Mouse (Mus musculus): ENCODE results near the gene Evi2a. TPM values are rescaled to one million over a fixed set of nuclear protein-coding genes. Genes with fewer than 3 reads are reported as not detected.
A peak's percentile ranks its signal among the peaks of the same experiment; 100 is the strongest.

Gene Evi2a
- total and polyA plus RNA-seq, 2 experiments from 2014 or later, result 2.7 to 4.0 TPM

DNA sequence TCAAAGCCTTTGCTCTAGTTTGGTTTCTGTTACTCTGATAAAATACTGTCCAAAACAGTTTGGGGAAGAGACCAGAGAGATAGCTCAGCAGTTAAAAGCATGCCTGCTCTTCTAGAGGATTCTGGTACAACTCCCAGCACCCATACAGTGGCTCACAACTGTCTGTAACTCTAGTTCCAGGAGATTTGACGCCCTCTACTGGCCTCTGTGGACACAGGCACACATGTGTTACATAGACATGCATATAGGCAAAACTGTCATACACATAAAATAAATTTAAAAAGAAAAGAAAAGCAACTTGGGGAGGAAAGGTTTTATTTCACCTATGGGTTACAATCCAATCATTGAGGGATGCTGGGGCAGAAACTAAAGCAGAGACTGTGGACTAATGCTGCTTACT, 36.5 kb upstream of the Evi2a start:
- no peak for ATAC-seq (ENCODE audit: low FRiP score)
- WGBS, result 65% methylated on average over 1 of the region's 1 CpGs
- Histone ChIP-seq H3K9ac (replicated peaks; ENCODE audit: low read length, poor library complexity, severe bottlenecking) (no peak overlapping the region), H3K36me3 (ENCODE audit: insufficient read depth, low read length) (peaks cover 53% of the 10 kb centered on the region), H3K27me3 (ENCODE audit: insufficient read depth, low read length) (no peaks in the 10 kb centered on the region), H3K4me1 (ENCODE audit: insufficient read depth, low read length) (no peaks in the 10 kb centered on the region), H3K4me3 (ENCODE audit: low read depth, low read length) (no peak overlapping the region), H3K4me2 (ENCODE audit: low read depth, low read length, poor library complexity, severe bottlenecking) (no peak overlapping the region), H3K27ac (ENCODE audit: low read depth, low read length) (no peak overlapping the region), H3K9me3 (ENCODE audit: low read length) (no peaks in the 10 kb centered on the region)
- TF ChIP-seq CTCF (IDR thresholded peaks at IDR 0.05), result peak; percentile 22; the same call in 1 of the 2 replicates
- DNase-seq (ENCODE audit: low spot score), result no peak

DNA sequence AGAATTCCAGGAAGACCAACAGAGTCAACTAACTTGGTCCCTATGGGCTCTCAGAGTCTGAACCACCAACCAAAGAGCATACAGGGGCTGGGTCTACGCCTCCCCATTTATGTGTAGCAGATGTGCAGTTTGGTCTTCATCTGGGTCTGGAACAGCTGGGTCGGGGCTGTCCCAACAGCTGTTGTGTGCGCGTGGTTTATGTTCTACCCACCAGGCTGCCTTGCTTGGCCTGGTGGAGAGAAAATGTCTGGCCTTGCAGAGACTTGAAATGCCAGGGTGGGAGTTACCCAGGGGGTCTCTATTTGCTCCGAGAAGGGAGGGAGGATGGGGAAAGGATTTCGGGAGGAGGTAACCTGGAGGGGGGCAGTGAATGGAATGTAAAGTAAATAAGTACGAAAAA, 33.1 kb upstream of the Evi2a start:
- Histone ChIP-seq H3K36me3 (ENCODE audit: insufficient read depth, low read length) (peaks cover 58% of the 10 kb centered on the region), H3K4me1 (ENCODE audit: insufficient read depth, low read length) (no peaks in the 10 kb centered on the region), H3K9ac (replicated peaks; ENCODE audit: low read length, poor library complexity, severe bottlenecking) (no peak overlapping the region), H3K27ac (ENCODE audit: low read depth, low read length) (no peak overlapping the region), H3K4me2 (ENCODE audit: low read depth, low read length, poor library complexity, severe bottlenecking) (no peak overlapping the region), H3K9me3 (ENCODE audit: low read length) (no peaks in the 10 kb centered on the region), H3K27me3 (ENCODE audit: insufficient read depth, low read length) (no peaks in the 10 kb centered on the region), H3K4me3 (ENCODE audit: low read depth, low read length) (no peak overlapping the region)
- no peak for TF ChIP-seq CTCF (IDR thresholded peaks at IDR 0.05)
- no peak for ATAC-seq (ENCODE audit: low FRiP score)
- DNase-seq (ENCODE audit: low spot score), result no peak
- 93% methylated on average over 7 of the region's 7 CpGs for whole genome bisulfite sequencing

DNA sequence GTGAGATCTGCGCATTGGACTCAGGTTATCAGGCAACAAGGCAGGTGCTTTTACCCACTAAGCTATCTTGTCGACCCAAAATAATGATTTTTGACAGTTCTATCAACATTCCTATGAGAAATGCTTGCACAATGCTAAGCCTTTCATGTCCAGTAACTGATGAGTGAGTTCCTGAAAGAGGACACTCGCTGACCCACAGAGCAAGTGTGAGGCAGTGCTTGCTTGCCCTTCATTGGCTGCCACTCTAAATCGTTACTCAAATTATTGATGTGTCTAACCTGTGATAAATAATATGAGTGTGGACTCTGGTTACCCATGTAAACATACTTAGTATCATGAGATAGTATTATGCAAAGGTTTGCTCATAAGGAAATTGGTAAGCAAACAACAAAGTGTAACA, 30.1 kb upstream of the Evi2a start:
- Histone ChIP-seq H3K9ac (replicated peaks; ENCODE audit: low read length, poor library complexity, severe bottlenecking) (no peak overlapping the region), H3K27ac (ENCODE audit: low read depth, low read length) (no peak overlapping the region), H3K27me3 (ENCODE audit: insufficient read depth, low read length) (no peaks in the 10 kb centered on the region), H3K4me3 (ENCODE audit: low read depth, low read length) (no peak overlapping the region), H3K4me1 (ENCODE audit: insufficient read depth, low read length) (no peaks in the 10 kb centered on the region), H3K4me2 (ENCODE audit: low read depth, low read length, poor library complexity, severe bottlenecking) (no peak overlapping the region), H3K36me3 (ENCODE audit: insufficient read depth, low read length) (peaks cover 41% of the 10 kb centered on the region), H3K9me3 (ENCODE audit: low read length) (no peaks in the 10 kb centered on the region)
- TF ChIP-seq CTCF (IDR thresholded peaks at IDR 0.05), result no peak
- 98% methylated on average over 4 of the region's 4 CpGs for WGBS
- DNase-seq (ENCODE audit: low spot score) (no peak), ATAC-seq (ENCODE audit: low FRiP score) (no peak)

DNA sequence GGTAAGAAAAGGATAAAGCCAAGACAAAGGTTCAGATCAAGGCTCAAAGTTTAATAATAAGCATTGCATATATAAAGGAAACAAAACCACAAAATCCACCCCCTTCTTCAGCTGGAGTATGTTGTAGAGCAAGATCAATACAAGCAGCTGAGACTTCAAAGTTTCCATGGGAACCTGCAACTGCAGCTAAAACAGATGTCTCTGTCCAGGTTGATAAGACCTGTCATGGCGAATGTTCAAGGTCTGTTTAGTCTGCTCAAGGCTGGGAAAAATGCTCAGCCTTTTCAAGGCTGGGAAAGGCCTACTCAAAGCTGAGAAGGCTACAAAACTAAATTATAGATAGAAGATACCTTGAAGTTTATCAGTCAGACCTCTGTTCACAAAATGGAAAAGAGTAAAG, 22.2 kb upstream of the Evi2a start:
- DNase-seq (ENCODE audit: low spot score) (no peak), ATAC-seq (ENCODE audit: low FRiP score) (no peak)
- H3K36me3 ChIP-seq (ENCODE audit: insufficient read depth, low read length), result peaks cover 46% of the 10 kb centered on the region
- no peak overlapping the region for H3K9ac ChIP-seq (replicated peaks; ENCODE audit: low read length, poor library complexity, severe bottlenecking)
- no peak for TF ChIP-seq CTCF (IDR thresholded peaks at IDR 0.05)
- H3K4me3 ChIP-seq (ENCODE audit: low read depth, low read length), result no peak overlapping the region
- H3K4me1 ChIP-seq (ENCODE audit: insufficient read depth, low read length), result no peaks in the 10 kb centered on the region
- no peak overlapping the region for H3K4me2 ChIP-seq (ENCODE audit: low read depth, low read length, poor library complexity, severe bottlenecking)
- WGBS, result 75% methylated on average over 1 of the region's 1 CpGs
- H3K27me3 ChIP-seq (ENCODE audit: insufficient read depth, low read length), result no peaks in the 10 kb centered on the region
- no peak overlapping the region for H3K27ac ChIP-seq (ENCODE audit: low read depth, low read length)
- H3K9me3 ChIP-seq (ENCODE audit: low read length), result no peaks in the 10 kb centered on the region

DNA sequence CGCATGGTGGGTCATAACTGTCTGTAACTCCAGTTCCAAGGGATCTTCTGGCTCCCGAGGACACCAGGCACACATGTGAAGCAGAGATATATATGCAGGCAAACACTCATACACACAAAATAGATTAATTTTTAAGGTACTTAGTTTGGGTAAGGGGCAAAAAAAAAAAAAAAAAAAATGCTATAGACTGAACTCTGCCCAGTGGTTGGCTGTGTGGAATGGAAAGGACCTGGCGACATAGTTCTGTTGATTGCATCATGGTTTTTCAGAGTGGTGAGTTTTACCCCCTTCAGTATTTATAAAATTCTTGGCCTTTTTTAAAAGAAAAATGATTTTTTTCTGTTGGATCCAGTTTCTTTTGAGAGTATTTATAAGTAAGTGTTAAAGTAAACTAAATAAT, 5.9 kb upstream of the Evi2a start:
- Histone ChIP-seq H3K4me2 (ENCODE audit: low read depth, low read length, poor library complexity, severe bottlenecking) (no peak overlapping the region), H3K4me1 (ENCODE audit: insufficient read depth, low read length) (no peaks in the 10 kb centered on the region), H3K36me3 (ENCODE audit: insufficient read depth, low read length) (peaks cover 12% of the 10 kb centered on the region; the same call in 1 of the 2 replicates), H3K9me3 (ENCODE audit: low read length) (no peaks in the 10 kb centered on the region), H3K9ac (replicated peaks; ENCODE audit: low read length, poor library complexity, severe bottlenecking) (no peak overlapping the region), H3K4me3 (ENCODE audit: low read depth, low read length) (no peak overlapping the region), H3K27ac (ENCODE audit: low read depth, low read length) (no peak overlapping the region), H3K27me3 (ENCODE audit: insufficient read depth, low read length) (no peaks in the 10 kb centered on the region)
- DNase-seq (ENCODE audit: low spot score), result no peak
- WGBS, result 94% methylated on average over 3 of the region's 3 CpGs
- ATAC-seq (ENCODE audit: low FRiP score), result no peak
- no peak for TF ChIP-seq CTCF (IDR thresholded peaks at IDR 0.05)

DNA sequence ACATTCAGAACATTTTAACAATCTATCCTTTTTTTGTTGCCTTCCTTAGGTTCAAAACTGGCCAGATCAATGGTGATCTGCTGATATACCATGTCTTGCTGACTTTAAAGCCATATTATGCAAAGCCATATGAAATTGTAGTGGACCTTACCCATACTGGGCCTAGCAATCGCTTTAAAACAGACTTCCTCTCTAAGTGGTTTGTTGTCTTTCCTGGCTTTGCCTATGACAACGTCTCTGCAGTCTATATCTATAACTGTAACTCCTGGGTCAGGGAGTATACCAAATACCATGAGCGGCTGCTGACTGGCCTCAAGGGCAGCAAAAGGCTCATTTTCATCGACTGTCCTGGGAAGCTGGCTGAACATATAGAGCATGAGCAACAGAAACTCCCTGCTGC, 5.1 kb upstream of the Evi2a start:
- ATAC-seq (ENCODE audit: low FRiP score) (no peak), DNase-seq (ENCODE audit: low spot score) (no peak)
- H3K9ac ChIP-seq (replicated peaks; ENCODE audit: low read length, poor library complexity, severe bottlenecking), result no peak overlapping the region
- H3K27me3 ChIP-seq (ENCODE audit: insufficient read depth, low read length), result no peaks in the 10 kb centered on the region
- TF ChIP-seq CTCF (IDR thresholded peaks at IDR 0.05), result no peak
- H3K4me2 ChIP-seq (ENCODE audit: low read depth, low read length, poor library complexity, severe bottlenecking), result no peak overlapping the region
- 92% methylated on average over 4 of the region's 4 CpGs for WGBS
- H3K36me3 ChIP-seq (ENCODE audit: insufficient read depth, low read length), result peaks cover 9% of the 10 kb centered on the region; the same call in 1 of the 2 replicates
- no peaks in the 10 kb centered on the region for H3K9me3 ChIP-seq (ENCODE audit: low read length)
- H3K4me1 ChIP-seq (ENCODE audit: insufficient read depth, low read length), result no peaks in the 10 kb centered on the region
- H3K27ac ChIP-seq (ENCODE audit: low read depth, low read length), result no peak overlapping the region
- no peak overlapping the region for H3K4me3 ChIP-seq (ENCODE audit: low read depth, low read length)

Data from midbrain, postnatal 0 days (tissue).